Mouse (Mus musculus) intestine, embryonic 15.5 days (tissue): ENCODE measurements around the gene Fam124a. TPM values are rescaled to one million over a fixed set of nuclear protein-coding genes. Genes with fewer than 3 reads are reported as not detected.

Experiments
- ATAC-seq: fragments of 200-750 bp; cut with Nextera tagmentation; 2 replicates; pipeline ENCODE4 v1.8.0; 2017; ENCODE audit warnings: moderate TSS enrichment, moderate library complexity
- H3K27ac ChIP-seq: fragments of 300-500 bp; sonication (generic); 2 replicates; pipeline ENCODE4 v1.5.1; 2015; ENCODE audit warnings: mild to moderate bottlenecking, inconsistent platforms
- H3K27me3 ChIP-seq: fragments of 300-500 bp; sonication (generic); replicated peaks from 2 replicates; pipeline ENCODE4 v1.6.1; 2015; ENCODE audit warnings: inconsistent platforms
- H3K36me3 ChIP-seq: fragments of 300-500 bp; sonication (generic); 2 replicates; pipeline ENCODE4 v1.6.1; 2015; ENCODE audit warnings: inconsistent platforms
- H3K4me1 ChIP-seq: fragments of 300-500 bp; sonication (generic); replicated peaks from 2 replicates; pipeline ENCODE4 v1.6.1; 2015; ENCODE audit warnings: inconsistent platforms
- H3K4me2 ChIP-seq: fragments of 300-500 bp; sonication (generic); replicated peaks from 2 replicates; pipeline ENCODE4 v1.6.1; 2015; ENCODE audit warnings: mild to moderate bottlenecking, inconsistent platforms
- H3K4me3 ChIP-seq: fragments of 300-500 bp; sonication (generic); replicated peaks from 2 replicates; pipeline ENCODE4 v1.5.1; 2015; ENCODE audit warnings: inconsistent platforms
- H3K9ac ChIP-seq: fragments of 300-500 bp; sonication (generic); 2 replicates; pipeline ENCODE4 v1.6.1; 2015; ENCODE audit warnings: inconsistent platforms
- H3K9me3 ChIP-seq: fragments of 300-500 bp; sonication (generic); 2 replicates; pipeline ENCODE4 v1.6.1; 2016; ENCODE audit warnings: inconsistent platforms
- WGBS: fragments of 180-500 bp; shearing (Covaris S2); methylation state at CpG from one replicate; pipeline ENCODE4 v1.1.7; 2015; 5-methylcytosine and 5-hydroxymethylcytosine counted together
- polyA plus RNA-seq: library from polyadenylated mRNA; unstranded; fragments of >200 nt; fragmentation: Nextera tagmentation; extraction: Ambion mirVana; gene quantifications from 2 replicates; pipeline ENCODE4 v1.2.1, GENCODE M21; 2015

Gene Fam124a
- polyA plus RNA-seq = 4.5 and 4.6 TPM in 2 replicates

DNA sequence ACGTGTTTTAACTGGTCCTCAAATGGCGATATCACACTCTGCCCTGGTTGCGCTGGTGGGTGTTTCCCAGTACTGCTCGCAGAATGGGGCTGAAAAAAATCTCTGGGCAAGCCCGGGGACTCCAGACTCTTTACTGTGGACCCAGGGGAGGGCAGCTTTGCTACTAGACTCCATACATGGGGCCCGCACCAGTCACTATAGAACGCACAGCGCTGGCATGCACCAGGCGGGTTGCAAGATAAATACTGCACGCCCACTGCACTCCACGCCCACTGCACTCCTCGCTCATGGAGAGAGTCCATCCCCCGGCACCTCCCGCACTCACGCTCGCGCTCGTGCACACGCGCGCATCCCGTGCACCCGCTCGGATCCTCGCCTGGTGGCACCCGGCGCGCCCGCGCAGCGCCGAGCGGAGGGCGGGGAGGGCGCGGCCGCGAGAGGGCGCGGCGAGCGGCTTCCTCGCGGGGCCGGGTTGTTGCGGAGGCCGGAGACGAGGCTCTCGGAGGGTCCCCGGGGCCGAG lies at the start of gene Fam124a:
TSS of gene Fam124a (plus strand) at position 429 of the 521 bp plus-strand sequence.
- ATAC-seq = peak; percentile 90

DNA sequence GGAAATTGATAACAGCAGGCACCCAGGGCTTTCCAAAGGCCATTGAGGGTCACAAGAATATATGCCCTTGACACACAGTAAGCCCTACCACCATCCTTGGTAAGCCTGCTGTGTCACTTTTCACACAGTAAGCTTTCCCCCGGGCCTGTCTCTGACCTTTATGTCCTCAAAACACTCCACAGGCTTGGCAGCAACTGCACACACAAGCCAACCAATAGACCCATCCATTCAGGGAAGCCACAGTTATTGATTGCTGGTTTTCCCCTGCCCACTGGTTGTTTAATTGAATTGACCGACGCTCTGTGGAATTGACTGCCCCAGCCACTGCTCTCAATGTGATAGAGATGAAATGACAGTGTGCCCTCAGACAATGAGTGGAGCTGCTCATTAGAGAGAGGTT lies 49.3 kb upstream of the Fam124a start:
- H3K9me3 ChIP-seq = no peaks in the 10 kb centered on the region
- H3K4me3 ChIP-seq = no peak overlapping the region
- H3K4me1 ChIP-seq = no peaks in the 10 kb centered on the region
- H3K4me2 ChIP-seq = no peak overlapping the region
- no peak overlapping the region for H3K9ac ChIP-seq
- no peak overlapping the region for H3K27ac ChIP-seq
- WGBS = 79% methylated on average over 3 of the region's 3 CpGs
- no peaks in the 10 kb centered on the region for H3K36me3 ChIP-seq
- no peak for ATAC-seq
- H3K27me3 ChIP-seq = no peaks in the 10 kb centered on the region

More for the DNA sequence above, at the start of gene Fam124a:
- Histone ChIP-seq H3K9ac (peak within 1 kb of the TSS; percentile 68), H3K9me3 (no peaks in the 10 kb centered on the region), H3K4me2 (peak within 1 kb of the TSS; percentile 93), H3K27me3 (no peaks in the 10 kb centered on the region), H3K27ac (no peak within 1 kb of the TSS), H3K4me3 (peak within 1 kb of the TSS; percentile 67), H3K4me1 (0 out of 2 replicates have a peak, but pooled peaks cover 3% of the 10 kb centered on the region), H3K36me3 (no peaks in the 10 kb centered on the region)
- under 1% methylated on average over 51 of the region's 51 CpGs for WGBS

DNA sequence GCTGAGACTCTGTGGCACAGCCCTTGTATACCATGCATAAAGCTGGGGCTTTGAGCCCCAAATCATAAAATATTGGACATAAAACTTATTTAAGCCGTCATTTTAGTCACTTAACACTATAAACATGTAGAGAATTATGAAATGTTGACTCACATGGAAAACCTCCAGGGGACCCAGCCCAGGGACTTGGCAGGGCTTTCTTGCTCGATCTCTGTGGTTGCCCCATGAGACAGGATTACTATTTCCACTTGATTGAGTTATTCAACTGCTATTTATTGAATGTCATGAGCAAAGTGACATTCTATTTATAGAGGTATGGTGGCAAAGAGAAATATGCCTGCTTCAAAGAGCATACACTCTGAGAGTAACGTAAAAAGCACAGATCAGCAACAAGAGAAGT lies 46.2 kb upstream of the Fam124a start:
- ATAC-seq = no peak
- no peaks in the 10 kb centered on the region for H3K9me3 ChIP-seq
- H3K27ac ChIP-seq = no peak overlapping the region
- H3K4me2 ChIP-seq = no peak overlapping the region
- 73% methylated on average over 3 of the region's 3 CpGs for WGBS
- no peak overlapping the region for H3K4me3 ChIP-seq
- H3K9ac ChIP-seq = no peak overlapping the region
- H3K4me1 ChIP-seq = no peaks in the 10 kb centered on the region
- no peaks in the 10 kb centered on the region for H3K27me3 ChIP-seq
- no peaks in the 10 kb centered on the region for H3K36me3 ChIP-seq

DNA sequence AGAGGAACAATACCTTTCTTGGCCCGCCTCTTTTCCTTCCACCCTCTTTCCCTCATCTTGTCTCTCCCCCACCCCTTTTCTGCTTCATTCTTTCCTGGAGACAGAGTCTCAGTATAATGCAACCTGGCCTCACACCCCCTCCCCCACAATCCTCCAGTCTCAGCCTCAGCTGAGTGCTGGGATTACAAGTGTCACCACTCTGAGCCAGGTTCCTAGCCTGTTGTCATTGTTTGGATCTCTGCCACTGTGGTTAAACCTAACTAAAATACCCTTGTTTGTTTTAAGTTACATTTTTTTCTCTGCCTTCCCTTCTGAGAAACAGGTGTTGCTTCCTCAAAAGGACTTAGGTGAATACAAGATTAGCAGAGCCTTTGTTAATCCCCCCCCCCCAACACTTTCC lies 42.7 kb upstream of the Fam124a start:
- Histone ChIP-seq H3K27ac (no peak overlapping the region), H3K9me3 (no peaks in the 10 kb centered on the region), H3K36me3 (no peaks in the 10 kb centered on the region), H3K27me3 (no peaks in the 10 kb centered on the region), H3K4me3 (no peak overlapping the region), H3K4me1 (no peaks in the 10 kb centered on the region), H3K9ac (no peak overlapping the region), H3K4me2 (no peak overlapping the region)
- no peak for ATAC-seq
- WGBS = 81% methylated on average over 1 of the region's 1 CpGs

DNA sequence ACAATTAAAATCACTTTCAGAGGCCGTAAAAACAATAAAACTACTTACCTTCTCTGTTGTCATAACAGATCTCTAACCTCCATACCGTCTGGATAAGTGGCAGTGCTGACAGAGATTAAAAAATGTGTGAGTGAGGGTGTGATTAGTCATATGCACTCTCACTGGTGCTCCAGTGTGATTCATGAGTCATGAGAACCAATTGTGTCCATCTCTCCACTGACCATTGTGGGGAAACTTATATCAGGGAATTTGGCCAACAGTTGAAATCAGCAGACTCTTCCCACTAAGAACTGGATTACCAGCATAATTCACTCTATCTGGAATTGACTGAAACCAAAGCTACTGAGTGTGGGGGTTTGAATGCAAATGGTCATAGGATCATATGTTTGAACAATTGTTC lies 24.6 kb upstream of the Fam124a start:
- no peak for ATAC-seq
- no peak overlapping the region for H3K27ac ChIP-seq
- WGBS = 47% methylated on average over 2 of the region's 2 CpGs
- no peak overlapping the region for H3K4me2 ChIP-seq
- no peak overlapping the region for H3K4me3 ChIP-seq
- H3K36me3 ChIP-seq = no peaks in the 10 kb centered on the region
- no peaks in the 10 kb centered on the region for H3K9me3 ChIP-seq
- no peaks in the 10 kb centered on the region for H3K27me3 ChIP-seq
- no peak overlapping the region for H3K9ac ChIP-seq
- H3K4me1 ChIP-seq = no peaks in the 10 kb centered on the region

DNA sequence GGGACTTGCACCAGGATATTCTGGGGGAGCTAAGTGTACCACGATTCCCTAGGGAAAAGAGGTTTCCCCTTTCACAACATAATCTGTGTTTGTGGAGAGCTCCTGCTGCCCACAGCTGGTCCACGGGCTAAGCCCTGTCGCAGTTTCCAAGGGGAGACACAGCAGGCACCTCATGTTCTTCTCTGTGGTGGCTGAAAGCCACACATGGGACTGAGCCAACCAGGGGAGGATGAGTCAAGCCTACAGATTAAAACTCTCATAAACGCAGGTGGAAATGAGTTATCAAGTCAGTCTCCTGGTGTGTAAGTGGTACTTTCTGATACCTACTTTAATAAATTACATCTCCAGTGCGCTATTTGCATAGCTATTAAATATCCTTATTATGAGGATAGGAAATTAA lies 19.4 kb upstream of the Fam124a start:
- ATAC-seq = no peak
- Histone ChIP-seq H3K4me1 (no peaks in the 10 kb centered on the region), H3K4me3 (no peak overlapping the region), H3K4me2 (no peak overlapping the region), H3K9ac (no peak overlapping the region), H3K9me3 (no peaks in the 10 kb centered on the region), H3K36me3 (no peaks in the 10 kb centered on the region), H3K27me3 (no peaks in the 10 kb centered on the region), H3K27ac (no peak overlapping the region)
- WGBS = 60% methylated on average over 5 of the region's 5 CpGs

DNA sequence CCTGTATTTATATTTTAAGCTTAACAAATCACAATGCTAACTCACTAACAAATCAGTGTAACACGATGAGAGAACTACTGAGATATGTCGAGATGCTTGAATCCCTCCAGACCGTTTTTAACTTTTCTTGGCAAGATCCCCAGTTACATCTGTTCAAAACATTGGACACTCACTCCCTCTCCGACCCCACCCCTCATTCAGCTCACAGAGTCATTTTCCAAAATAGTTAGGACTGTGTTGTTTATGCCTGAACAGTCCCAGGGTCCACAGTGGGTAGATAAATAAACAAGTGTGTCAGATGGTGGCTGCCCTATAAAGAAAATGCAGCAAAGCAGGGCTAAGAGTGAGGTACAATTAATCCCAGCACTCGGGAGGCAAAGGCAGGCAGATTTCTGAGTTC lies 18.5 kb upstream of the Fam124a start:
- WGBS = 45% methylated on average over 5 of the region's 5 CpGs
- Histone ChIP-seq H3K27me3 (no peaks in the 10 kb centered on the region), H3K4me2 (no peak overlapping the region), H3K4me1 (no peaks in the 10 kb centered on the region), H3K9ac (no peak overlapping the region), H3K4me3 (no peak overlapping the region), H3K27ac (no peak overlapping the region), H3K36me3 (no peaks in the 10 kb centered on the region), H3K9me3 (no peaks in the 10 kb centered on the region)
- no peak for ATAC-seq

DNA sequence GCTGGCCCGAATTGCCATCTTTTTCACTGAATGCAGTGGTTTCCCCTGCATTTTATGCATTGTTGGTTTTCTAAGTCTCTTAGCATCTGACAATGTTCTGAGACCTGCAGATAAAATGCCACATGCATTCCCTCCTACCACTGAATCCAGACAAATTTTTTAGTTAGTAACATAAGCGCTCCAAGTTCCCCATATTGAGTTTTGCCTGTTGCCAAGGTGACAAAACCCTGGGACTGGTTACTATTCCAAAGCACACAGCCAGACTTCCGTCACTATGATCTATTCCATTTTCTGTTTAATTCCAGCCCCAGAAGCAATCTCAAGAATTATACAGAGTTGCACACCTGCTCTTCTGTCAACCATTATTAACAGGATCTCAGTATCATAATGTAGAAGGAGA lies 15.7 kb upstream of the Fam124a start:
- no peak overlapping the region for H3K4me3 ChIP-seq
- 64% methylated on average over 3 of the region's 3 CpGs for WGBS
- no peaks in the 10 kb centered on the region for H3K36me3 ChIP-seq
- H3K9me3 ChIP-seq = no peaks in the 10 kb centered on the region
- H3K4me2 ChIP-seq = no peak overlapping the region
- ATAC-seq = no peak
- H3K4me1 ChIP-seq = no peaks in the 10 kb centered on the region
- H3K9ac ChIP-seq = no peak overlapping the region
- no peaks in the 10 kb centered on the region for H3K27me3 ChIP-seq
- no peak overlapping the region for H3K27ac ChIP-seq

DNA sequence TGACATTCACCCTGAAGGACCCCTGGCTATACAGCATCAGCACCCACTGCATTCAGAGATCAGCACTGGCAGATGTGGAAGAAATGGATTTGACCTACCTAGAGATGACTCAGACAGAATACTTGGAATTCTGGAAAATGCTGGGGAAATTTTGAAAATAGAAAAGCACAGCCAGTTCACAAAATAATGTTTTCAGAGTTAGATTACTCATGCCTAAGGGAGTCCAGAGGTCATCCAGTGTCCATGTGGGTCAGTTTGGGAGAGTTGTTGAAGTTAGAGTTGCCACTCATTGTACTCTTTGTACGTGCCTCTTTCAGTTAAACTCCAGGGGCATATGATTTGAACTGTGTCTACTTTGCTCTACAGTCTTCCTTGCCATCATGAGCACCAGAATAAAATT lies 13.8 kb upstream of the Fam124a start:
- H3K4me3 ChIP-seq = no peak overlapping the region
- no peaks in the 10 kb centered on the region for H3K27me3 ChIP-seq
- ATAC-seq = no peak
- WGBS = 92% methylated on average over 1 of the region's 1 CpGs
- no peak overlapping the region for H3K27ac ChIP-seq
- no peaks in the 10 kb centered on the region for H3K36me3 ChIP-seq
- H3K4me1 ChIP-seq = no peaks in the 10 kb centered on the region; the same call in 1 of the 2 replicates
- H3K9ac ChIP-seq = no peak overlapping the region
- no peaks in the 10 kb centered on the region for H3K9me3 ChIP-seq
- H3K4me2 ChIP-seq = no peak overlapping the region

DNA sequence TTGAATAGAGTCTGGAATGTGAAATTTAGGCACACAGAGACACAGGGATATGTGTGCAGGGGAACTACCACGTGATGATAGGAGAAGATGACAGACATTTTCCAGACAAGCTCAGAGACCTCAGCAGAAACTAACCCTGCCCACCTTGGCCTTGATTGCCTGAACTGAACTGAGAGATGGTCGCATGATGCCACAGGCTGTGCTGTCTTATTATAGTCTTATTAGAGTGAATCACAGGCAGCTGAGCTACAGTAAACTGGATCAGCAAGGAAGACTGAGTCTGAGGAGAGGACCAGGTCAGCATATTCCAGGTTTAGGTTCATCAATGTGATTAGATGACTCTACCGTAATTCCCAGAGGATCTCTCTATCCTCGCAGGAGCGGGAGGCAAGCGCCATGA lies 9.2 kb upstream of the Fam124a start:
- no peaks in the 10 kb centered on the region for H3K9me3 ChIP-seq
- no peaks in the 10 kb centered on the region for H3K36me3 ChIP-seq
- no peaks in the 10 kb centered on the region; the same call in 1 of the 2 replicates for H3K4me1 ChIP-seq
- H3K9ac ChIP-seq = no peak overlapping the region
- 76% methylated on average over 6 of the region's 6 CpGs for WGBS
- no peak overlapping the region for H3K27ac ChIP-seq
- H3K27me3 ChIP-seq = no peaks in the 10 kb centered on the region
- H3K4me3 ChIP-seq = no peak overlapping the region
- no peak for ATAC-seq
- H3K4me2 ChIP-seq = 0 out of 2 replicates have a peak overlapping the region, but pooled peaks have one; percentile 1

DNA sequence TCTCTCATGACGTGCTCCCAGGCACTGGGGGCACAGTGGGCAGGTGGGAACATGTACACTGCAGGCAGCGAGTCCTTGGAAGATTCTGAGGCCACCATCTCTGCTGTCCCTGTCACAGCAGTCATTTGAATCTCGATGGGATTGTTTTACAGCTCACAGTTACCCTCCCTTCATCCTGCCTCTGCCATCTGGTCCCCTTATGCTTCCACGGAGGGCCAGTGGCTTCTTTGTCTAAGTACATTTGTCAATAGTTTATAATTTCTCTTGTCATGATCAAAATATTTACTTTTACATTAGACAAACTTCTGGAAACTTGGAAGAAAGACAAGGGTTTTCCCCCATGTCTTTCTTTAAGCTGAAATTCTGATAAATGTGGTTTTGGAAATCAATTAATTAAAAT lies 8.8 kb upstream of the Fam124a start:
- no peak for ATAC-seq
- no peak overlapping the region for H3K4me3 ChIP-seq
- no peaks in the 10 kb centered on the region for H3K27me3 ChIP-seq
- H3K36me3 ChIP-seq = no peaks in the 10 kb centered on the region
- no peak overlapping the region for H3K27ac ChIP-seq
- 42% methylated on average over 4 of the region's 4 CpGs for WGBS
- 0 out of 2 replicates have a peak overlapping the region, but pooled peaks have one; percentile 1 for H3K4me2 ChIP-seq
- no peaks in the 10 kb centered on the region for H3K9me3 ChIP-seq
- H3K9ac ChIP-seq = no peak overlapping the region
- no peaks in the 10 kb centered on the region; the same call in 1 of the 2 replicates for H3K4me1 ChIP-seq

DNA sequence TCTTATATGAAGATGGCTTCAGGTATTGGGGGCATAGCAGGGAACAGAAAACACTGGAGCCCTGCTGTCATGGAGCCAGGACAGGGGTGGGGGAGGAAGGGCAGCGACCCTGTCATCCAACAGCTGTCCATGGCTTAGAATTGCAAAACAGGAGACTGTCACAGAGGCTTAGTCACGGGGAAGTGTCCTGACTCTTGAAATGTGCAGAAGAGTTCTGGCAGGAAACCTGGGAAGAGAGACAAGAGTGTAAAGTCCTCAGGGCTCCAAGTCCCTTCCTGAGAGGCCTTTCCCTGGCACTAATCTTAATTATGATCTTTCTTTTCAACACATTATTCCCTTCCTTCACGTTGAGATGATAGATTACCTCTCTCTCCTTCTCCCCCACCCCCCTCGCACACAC lies 5.4 kb upstream of the Fam124a start:
- 37% methylated on average over 4 of the region's 4 CpGs for WGBS
- no peaks in the 10 kb centered on the region for H3K27me3 ChIP-seq

DNA sequence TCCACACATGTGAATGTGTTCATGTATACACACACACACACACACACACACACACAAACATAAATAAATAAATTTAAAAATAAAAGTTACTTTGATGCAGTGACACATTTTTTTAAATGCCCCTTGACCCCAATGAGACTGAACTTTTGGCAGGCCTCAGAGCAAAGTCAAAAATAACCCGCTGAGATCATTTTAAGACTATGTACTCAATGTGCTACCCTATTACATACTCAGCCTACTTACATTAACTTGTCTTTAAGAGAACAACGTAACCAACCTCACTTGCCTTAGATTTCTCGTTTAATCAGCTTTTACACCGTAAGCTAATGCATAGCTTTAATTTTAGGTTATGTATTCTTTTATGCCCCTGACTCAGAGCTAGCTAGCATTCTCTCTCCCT lies 2.8 kb upstream of the Fam124a start:
- Histone ChIP-seq H3K36me3 (no peaks in the 10 kb centered on the region), H3K27me3 (no peaks in the 10 kb centered on the region), H3K4me2 (no peak overlapping the region), H3K27ac (no peak overlapping the region), H3K4me3 (no peak overlapping the region), H3K9me3 (no peaks in the 10 kb centered on the region), H3K4me1 (0 out of 2 replicates have a peak, but pooled peaks cover 3% of the 10 kb centered on the region), H3K9ac (no peak overlapping the region)
- WGBS = 94% methylated on average over 4 of the region's 4 CpGs
- ATAC-seq = no peak

More for the DNA sequence above, 5.4 kb upstream of the Fam124a start:
- Histone ChIP-seq H3K9me3 (no peaks in the 10 kb centered on the region), H3K36me3 (no peaks in the 10 kb centered on the region), H3K9ac (no peak overlapping the region), H3K4me2 (no peak overlapping the region), H3K4me1 (no peaks in the 10 kb centered on the region; the same call in 1 of the 2 replicates), H3K27ac (no peak overlapping the region), H3K4me3 (no peak overlapping the region)
- ATAC-seq = no peak
